Mouse (Mus musculus) ES-E14 (cell line): ENCODE measurements at regions not wholly inside any gene's neighbourhood (a gene's known extent, or its start where the extent isn't known, plus 50 kb on each side); places are given as distances from the start of the nearest gene placed in this dataset.

Experiments
- DNase-seq: peaks from one replicate; pipeline ENCODE4 v3.0.0-alpha.2; 2013; ENCODE audit warnings: low read depth, low spot score
- H3K27ac ChIP-seq: 2 replicates; pipeline ENCODE4 v1.5.1; 2012; ENCODE audit warnings: low read depth, mild to moderate bottlenecking, low read length, moderate library complexity, mixed read lengths; ENCODE audit not compliant: poor library complexity, insufficient read depth, severe bottlenecking
- H3K36me3 ChIP-seq: 2 replicates; pipeline ENCODE4 v1.6.1; 2012; ENCODE audit warnings: mild to moderate bottlenecking, low read length, moderate library complexity, mixed read lengths; ENCODE audit not compliant: control insufficient read depth, poor library complexity, insufficient read depth, severe bottlenecking
- H3K4me1 ChIP-seq, 2 experiments: fragments of 150-350 bp in 1 of 2; sonication (generic) in 1 of 2; 2 replicates each; pipeline ENCODE4 v1.6.1; 2012; ENCODE audit warnings: low read length in 2 of 2, mild to moderate bottlenecking in 1 of 2, mixed read lengths in 1 of 2; ENCODE audit not compliant: control insufficient read depth in 2 of 2, insufficient read depth in 2 of 2, poor library complexity in 1 of 2
- H3K4me3 ChIP-seq, 2 experiments: fragments of 150-350 bp in 1 of 2; sonication (generic) in 1 of 2; 2 replicates each; pipeline ENCODE4 v1.5.1; 2012; ENCODE audit warnings: low read length in 2 of 2, low read depth in 1 of 2, mild to moderate bottlenecking in 1 of 2, mixed read lengths in 1 of 2; ENCODE audit not compliant: insufficient read depth in 1 of 2, poor library complexity in 1 of 2, severe bottlenecking in 1 of 2
- H3K9ac ChIP-seq: 2 replicates; pipeline ENCODE4 v1.6.1; 2012; ENCODE audit warnings: low read depth, mild to moderate bottlenecking, low read length, mixed read lengths; ENCODE audit not compliant: poor library complexity, insufficient read depth, severe bottlenecking
- H3K9me3 ChIP-seq: fragments of 150-350 bp; sonication (generic); 2 replicates; pipeline ENCODE4 v1.6.1; 2012; ENCODE audit warnings: low read depth, mild to moderate bottlenecking, low read length; ENCODE audit not compliant: control insufficient read depth, insufficient read depth
- CHD2 ChIP-seq: IDR thresholded peaks from 2 replicates; pipeline ENCODE4 v1.6.1; 2014; ENCODE audit warnings: mild to moderate bottlenecking, low read depth, low read length, inconsistent platforms
- HCFC1 ChIP-seq: IDR thresholded peaks from 2 replicates; pipeline ENCODE4 v1.6.1; 2012; ENCODE audit warnings: low read length, inconsistent platforms, borderline replicate concordance; ENCODE audit not compliant: insufficient read depth
- MAFK ChIP-seq: IDR thresholded peaks from 2 replicates; pipeline ENCODE4 v1.6.1; 2014; ENCODE audit warnings: mild to moderate bottlenecking, low read depth, low read length, inconsistent platforms; ENCODE audit not compliant: insufficient read depth
- ZC3H11A ChIP-seq: IDR thresholded peaks from 2 replicates; pipeline ENCODE4 v1.6.1; 2012; ENCODE audit warnings: low read depth, mild to moderate bottlenecking, inconsistent platforms, low read length, borderline replicate concordance
- ZNF384 ChIP-seq: IDR thresholded peaks from 2 replicates; pipeline ENCODE4 v1.6.1; 2012; ENCODE audit warnings: low read depth, low read length, inconsistent platforms
- in situ Hi-C, 2 experiments: fragments of 600-800 bp; cut with MboI; formaldehyde crosslinking; loops; one replicate each; pipeline ENCODE4 v1.15.1; 2025; ENCODE audit warnings: low sequenced_read_pairs in 2 of 2, inconsistent platforms in 1 of 2; ENCODE audit not compliant: unreplicated experiment in 2 of 2

DNA sequence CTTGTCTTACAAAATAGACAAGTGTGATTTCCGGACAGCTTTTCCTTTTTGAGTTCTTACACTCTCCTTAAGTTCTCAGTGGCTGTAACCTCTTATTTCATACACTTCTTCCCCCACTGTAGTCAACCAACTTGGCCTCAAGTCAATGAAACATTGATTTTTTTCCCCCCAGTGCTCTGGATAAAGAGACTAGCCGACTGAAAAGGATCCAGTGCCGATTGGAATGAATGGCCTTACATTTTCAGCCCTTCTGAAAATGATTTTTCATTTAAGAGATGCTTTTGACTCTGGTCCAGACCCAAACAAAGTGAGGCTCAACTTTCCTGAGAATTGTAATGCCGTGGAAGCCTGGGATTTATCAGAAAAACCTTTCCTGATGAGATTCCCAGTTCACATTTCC is 216.3 kb upstream of the Lrtm1 start:
- no peak for TF ChIP-seq HCFC1
- TF ChIP-seq ZNF384: no peak
- TF ChIP-seq ZC3H11A: no peak
- in situ Hi-C loops: no loop called here
- no peak overlapping the region for H3K9ac ChIP-seq
- H3K9me3 ChIP-seq: no peaks in the 10 kb centered on the region
- DNase-seq: no peak
- no peaks in the 10 kb centered on the region for H3K36me3 ChIP-seq
- H3K4me3 ChIP-seq: no peak overlapping the region
- H3K4me1 ChIP-seq: no peaks in the 10 kb centered on the region
- no peak overlapping the region for H3K27ac ChIP-seq

DNA sequence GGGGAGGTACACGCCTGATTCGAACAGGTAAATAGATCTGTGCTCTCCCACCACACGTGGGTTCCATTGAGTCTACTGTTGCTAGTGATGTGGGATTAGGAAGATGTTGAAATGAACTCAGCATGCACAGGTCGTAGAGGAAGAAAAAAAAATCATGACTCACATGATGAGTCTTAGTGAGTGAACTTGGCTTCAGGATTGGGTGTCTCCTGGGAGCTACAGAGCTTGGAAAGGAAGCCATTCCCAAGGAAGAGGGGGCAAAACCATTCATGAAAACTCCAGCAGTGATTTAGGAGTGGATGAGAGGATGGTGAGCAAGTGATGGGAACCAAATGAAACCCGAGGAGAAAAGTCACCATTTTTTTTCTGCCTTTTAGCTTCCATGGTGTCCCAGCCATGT is 215.9 kb upstream of the Lrtm1 start:
- no peak for DNase-seq
- Histone ChIP-seq H3K9ac (no peak overlapping the region), H3K4me3 (no peak overlapping the region), H3K9me3 (no peaks in the 10 kb centered on the region), H3K36me3 (no peaks in the 10 kb centered on the region), H3K4me1 (no peaks in the 10 kb centered on the region), H3K27ac (no peak overlapping the region)
- TF ChIP-seq ZC3H11A (no peak), ZNF384 (no peak), HCFC1 (no peak), MAFK (no peak), CHD2 (no peak)
- in situ Hi-C loops: no loop called here

DNA sequence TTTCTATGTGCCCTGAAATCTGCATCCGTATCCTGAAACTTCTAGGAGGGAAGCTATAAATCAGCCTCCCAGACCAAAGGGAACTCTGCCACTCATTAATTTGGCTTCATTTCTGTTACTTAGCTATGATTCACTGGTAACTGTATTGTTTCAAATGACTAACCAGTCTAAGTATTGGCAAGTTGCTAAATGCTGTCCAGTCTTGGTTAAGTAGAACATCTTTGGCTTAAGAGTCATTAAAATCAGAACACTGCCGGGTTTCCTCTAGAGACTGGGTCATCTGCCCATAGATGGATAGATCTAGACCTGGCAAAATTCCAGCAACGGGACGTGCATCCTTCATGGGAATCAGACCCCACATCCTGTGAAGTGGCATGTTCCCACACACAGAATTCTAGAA is 209.9 kb upstream of the Lrtm1 start:
- Histone ChIP-seq H3K4me3 (no peak overlapping the region), H3K36me3 (no peaks in the 10 kb centered on the region), H3K9me3 (no peaks in the 10 kb centered on the region), H3K4me1 (no peaks in the 10 kb centered on the region), H3K9ac (no peak overlapping the region), H3K27ac (no peak overlapping the region)
- in situ Hi-C loops: no loop called here
- TF ChIP-seq ZNF384 (no peak), ZC3H11A (no peak), CHD2 (no peak), HCFC1 (no peak), MAFK (no peak)
- DNase-seq: no peak

DNA sequence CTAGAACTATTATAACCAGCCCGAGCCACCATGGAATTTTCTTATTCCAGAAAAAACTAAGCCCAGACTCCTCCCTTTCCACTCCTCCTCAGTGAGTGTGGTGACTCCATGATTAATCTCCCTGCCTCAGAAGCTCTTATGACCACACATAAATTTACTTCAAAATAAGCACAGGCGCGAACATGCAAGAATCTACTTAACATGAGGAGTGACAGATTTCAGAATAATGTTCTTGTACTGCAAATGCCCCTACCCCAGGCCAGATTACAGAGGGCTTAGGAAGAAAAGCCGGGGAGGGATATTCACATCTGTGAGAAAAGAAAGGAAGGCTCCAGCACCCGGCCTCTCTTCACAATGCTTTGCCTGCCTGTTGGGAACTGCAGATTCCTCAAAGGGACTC is 208.7 kb upstream of the Lrtm1 start:
- no peaks in the 10 kb centered on the region for H3K9me3 ChIP-seq
- no peak for TF ChIP-seq ZNF384
- no peak for TF ChIP-seq HCFC1
- no peak for TF ChIP-seq CHD2
- no peak for TF ChIP-seq MAFK

DNA sequence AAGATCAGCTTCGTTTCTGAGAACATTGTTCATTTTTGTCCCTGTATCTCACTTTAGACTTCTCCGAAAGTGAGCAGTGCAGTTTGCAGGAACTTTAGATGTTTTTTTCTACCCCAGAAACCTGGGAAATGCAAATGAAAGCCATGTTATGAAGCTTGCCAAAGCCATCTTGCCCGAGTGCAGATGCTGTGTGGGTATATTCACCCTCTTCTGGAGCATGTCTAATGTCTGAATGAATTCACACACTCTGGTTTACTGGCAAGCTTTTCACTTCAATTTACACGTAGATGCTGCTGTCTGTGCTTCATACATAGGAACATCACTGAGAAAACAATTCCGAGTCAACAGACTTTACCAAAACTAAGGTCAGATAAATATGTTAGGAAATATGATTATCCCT is 197.0 kb upstream of the Lrtm1 start:
- no peak for DNase-seq
- H3K4me3 ChIP-seq: no peak overlapping the region
- no peaks in the 10 kb centered on the region for H3K9me3 ChIP-seq
- no peaks in the 10 kb centered on the region for H3K4me1 ChIP-seq
- H3K36me3 ChIP-seq: no peaks in the 10 kb centered on the region
- H3K9ac ChIP-seq: no peak overlapping the region
- in situ Hi-C loops: no loop called here
- TF ChIP-seq MAFK (no peak), ZNF384 (no peak), CHD2 (no peak), ZC3H11A (no peak), HCFC1 (no peak)
- no peak overlapping the region for H3K27ac ChIP-seq

More for the DNA sequence above, 208.7 kb upstream of the Lrtm1 start:
- H3K4me3 ChIP-seq: no peak overlapping the region
- no peaks in the 10 kb centered on the region for H3K4me1 ChIP-seq
- no peak overlapping the region for H3K27ac ChIP-seq
- no peaks in the 10 kb centered on the region for H3K36me3 ChIP-seq
- no peak for DNase-seq
- in situ Hi-C loops: no loop called here
- H3K9ac ChIP-seq: no peak overlapping the region
